ENCODE assay signal across 10 mouse cellular contexts in the genomic region with DNA sequence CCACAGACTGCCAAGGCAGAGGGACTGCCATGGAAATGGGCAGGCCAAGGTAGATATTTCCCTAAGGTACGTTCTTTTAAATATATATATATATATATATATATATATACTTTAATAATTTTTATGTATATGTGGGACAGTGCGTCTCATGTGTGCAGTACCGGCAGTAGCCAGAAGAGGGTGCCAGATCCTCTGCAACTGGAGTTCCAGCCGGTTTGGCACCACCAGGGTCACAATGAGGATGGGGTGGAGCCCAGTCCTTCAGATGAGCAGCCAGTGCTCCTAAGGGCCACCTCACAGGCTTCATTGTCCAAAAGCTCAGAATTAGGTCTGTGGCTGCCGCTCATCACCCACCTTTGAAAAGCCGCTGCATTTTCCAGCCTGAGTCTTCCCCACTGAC. TPM values are rescaled to one million over a fixed set of nuclear protein-coding genes. Genes with fewer than 3 reads are reported as not detected.
DNase-seq lines count a peak whose midpoint lies in the region; ATAC-seq and TF ChIP-seq lines count a peak whose summit lies in the region.
"Had no signal": no experiment of that assay in that cellular context is flagged by ENCODE, and none has a peak within 500 bp of the region (broad histone marks: within the 10 kb centered on the region; RNA-seq: fewer than 3 reads in every experiment).

No protein-coding gene starts in this region.

- H3K36me3 ChIP-seq in embryonic facial prominence, embryonic 14.5 days (ENCODE audit: control insufficient read depth, insufficient read depth, low read length), result no peaks in the 10 kb centered on the region
- H3K36me3 ChIP-seq: midbrain, embryonic 12.5 days had no signal

- no peak for TF ChIP-seq POLR2A in cerebellum, adult 2 months (IDR thresholded peaks at IDR 0.05; ENCODE audit: borderline replicate concordance, insufficient read depth, low read length)

- H3K27ac ChIP-seq in cerebellum, adult 2 months (ENCODE audit: insufficient read depth, low read length), result no peak overlapping the region
- no peak overlapping the region for H3K27ac ChIP-seq in embryonic facial prominence, embryonic 14.5 days (replicated peaks; ENCODE audit: low read depth, low read length)
- H3K27ac ChIP-seq: midbrain, embryonic 12.5 days had no signal

- TF ChIP-seq CTCF in cerebellum, adult 2 months (IDR thresholded peaks at IDR 0.05; ENCODE audit: borderline replicate concordance, insufficient read depth, low read depth, low read length), result peak; percentile 29; the same call in 1 of the 2 replicates

- no peak overlapping the region for H3K9ac ChIP-seq in embryonic facial prominence, embryonic 14.5 days (ENCODE audit: low read depth, low read length)
- H3K9ac ChIP-seq: midbrain, embryonic 12.5 days had no signal

- 50% methylated on average over 6 of the region's 6 CpGs for WGBS in cerebellum, adult 2 months
- 51% methylated on average over 6 of the region's 6 CpGs for WGBS in embryonic facial prominence, embryonic 14.5 days

- ATAC-seq in embryonic facial prominence, embryonic 14.5 days (ENCODE audit: low read depth), result no peak

- no peaks in the 10 kb centered on the region for H3K4me1 ChIP-seq in cerebellum, adult 2 months (ENCODE audit: control insufficient read depth, insufficient read depth, low read length)
- no peaks in the 10 kb centered on the region for H3K4me1 ChIP-seq in embryonic facial prominence, embryonic 14.5 days (ENCODE audit: control insufficient read depth, insufficient read depth, low read length)
- H3K4me1 ChIP-seq: midbrain, embryonic 12.5 days had no signal

- no peak overlapping the region for H3K4me2 ChIP-seq in embryonic facial prominence, embryonic 14.5 days (ENCODE audit: low read depth, low read length)
- H3K4me2 ChIP-seq: midbrain, embryonic 12.5 days had no signal

- no peak for DNase-seq in cerebellum, adult 2 months
- DNase-seq in cerebellum, adult 9-11 months, result no peak
- peak; percentile 45 for DNase-seq in layer of hippocampus, adult 11-12 months (ENCODE audit: low spot score)
- no peak for DNase-seq in layer of hippocampus, adult 8-10 months (ENCODE audit: low spot score in 2 of 2)
- peak; percentile 74 for DNase-seq in ES-CJ7 (ENCODE audit: low read depth, low spot score)
- peak; percentile 7 for DNase-seq in embryonic facial prominence, embryonic 14.5 days (ENCODE audit: low spot score)
- DNase-seq in lung, postnatal 14 days, result peak; percentile 30
- DNase-seq in thymus, postnatal 36 days, result peak; percentile 36 to 48

- H3K9me3 ChIP-seq in embryonic facial prominence, embryonic 14.5 days (ENCODE audit: control insufficient read depth, low read length), result no peaks in the 10 kb centered on the region
- H3K9me3 ChIP-seq: midbrain, embryonic 12.5 days had no signal

- no peak overlapping the region for H3K4me3 ChIP-seq in cerebellum, adult 2 months (replicated peaks; ENCODE audit: insufficient read depth, low read depth, low read length)
- no peak overlapping the region for H3K4me3 ChIP-seq in embryonic facial prominence, embryonic 14.5 days (ENCODE audit: low read depth, low read length)
- H3K4me3 ChIP-seq: midbrain, embryonic 12.5 days had no signal

- no peaks in the 10 kb centered on the region for H3K27me3 ChIP-seq in cerebellum, adult 2 months (ENCODE audit: control insufficient read depth, insufficient read depth, low read length)
- no peaks in the 10 kb centered on the region for H3K27me3 ChIP-seq in embryonic facial prominence, embryonic 14.5 days (replicated peaks; ENCODE audit: control insufficient read depth, insufficient read depth, low read length)

RNA-seq across cellular contexts. Expression of gene Theg, which starts 6.3 kb away (rescaled TPM):
- not detected in 2 replicates for polyA plus RNA-seq in cerebellum, adult 2 months (2012; rRNA removed)
- total RNA-seq in layer of hippocampus, adult 8-10 months (2022), result under 1 TPM in 1 of 4 experiments, not detected in 3; 0.61 TPM
- polyA plus RNA-seq in embryonic facial prominence, embryonic 14.5 days (2014; fragmentation: Nextera tagmentation; extraction: Ambion mirVana), result not detected in 2 replicates
- total RNA-seq: heart, postnatal 14 days had no signal
- polyA plus RNA-seq: midbrain, embryonic 12.5 days had no signal

RNA-seq across cellular contexts. Expression of gene Mier2, which starts 25.8 kb away (rescaled TPM):
- 70.3 and 71.8 TPM in 2 replicates for polyA plus RNA-seq in cerebellum, adult 2 months (2012; rRNA removed)
- total RNA-seq in layer of hippocampus, adult 8-10 months (2022), result 10 to 100 TPM; 51.2 to 72.3 (median 53.0) TPM
- 44.6 and 50.9 TPM in 2 replicates for polyA plus RNA-seq in embryonic facial prominence, embryonic 14.5 days (2014; fragmentation: Nextera tagmentation; extraction: Ambion mirVana)

RNA-seq across cellular contexts. Expression of gene C2cd4c, which starts 33.0 kb away (rescaled TPM):
- 3.1 and 3.2 TPM in 2 replicates for polyA plus RNA-seq in cerebellum, adult 2 months (2012; rRNA removed)
- 10 to 100 TPM; 13.4 to 17.6 (median 15.5) TPM for total RNA-seq in layer of hippocampus, adult 8-10 months (2022)
- polyA plus RNA-seq in embryonic facial prominence, embryonic 14.5 days (2014; fragmentation: Nextera tagmentation; extraction: Ambion mirVana), result 0.09 TPM in 1 of 2 replicates, not detected in the other
- total RNA-seq: heart, postnatal 14 days had no signal

RNA-seq across cellular contexts. Expression of gene Plpp2, which starts 47.2 kb away (rescaled TPM):
- 9.2 and 10.4 TPM in 2 replicates for polyA plus RNA-seq in cerebellum, adult 2 months (2012; rRNA removed)
- 1 to 10 TPM; 5.6 to 9.3 (median 6.9) TPM for total RNA-seq in layer of hippocampus, adult 8-10 months (2022)
- 18.1 and 19.9 TPM in 2 replicates for polyA plus RNA-seq in embryonic facial prominence, embryonic 14.5 days (2014; fragmentation: Nextera tagmentation; extraction: Ambion mirVana)

RNA-seq across cellular contexts. Expression of gene Shc2, which starts 56.9 kb away (rescaled TPM):
- polyA plus RNA-seq in cerebellum, adult 2 months (2012; rRNA removed), result 30.2 and 31.2 TPM in 2 replicates
- total RNA-seq in layer of hippocampus, adult 8-10 months (2022), result 10 to 100 TPM; 41.1 to 51.9 (median 45.4) TPM
- polyA plus RNA-seq in embryonic facial prominence, embryonic 14.5 days (2014; fragmentation: Nextera tagmentation; extraction: Ambion mirVana), result 11.3 and 11.4 TPM in 2 replicates

Comparison
In these comparisons a context has a peak if more than half of its experiments do, and no peak if none do; other contexts are left out.
1. DNase-seq: peak in layer of hippocampus, adult 11-12 months (single experiment), ES-CJ7 (single experiment), embryonic facial prominence, embryonic 14.5 days (single experiment), lung, postnatal 14 days (single experiment) and thymus, postnatal 36 days (2 of 2); none in cerebellum, adult 2 months (0 of 2), cerebellum, adult 9-11 months (single experiment) and layer of hippocampus, adult 8-10 months (0 of 2).